Mouse (Mus musculus): ENCODE results near the gene Gldn. TPM values are rescaled to one million over a fixed set of nuclear protein-coding genes. Genes with fewer than 3 reads are reported as not detected.

Gldn gene
- polyA plus RNA-seq, 1 experiment from 2014 or later, result not detected

DNA sequence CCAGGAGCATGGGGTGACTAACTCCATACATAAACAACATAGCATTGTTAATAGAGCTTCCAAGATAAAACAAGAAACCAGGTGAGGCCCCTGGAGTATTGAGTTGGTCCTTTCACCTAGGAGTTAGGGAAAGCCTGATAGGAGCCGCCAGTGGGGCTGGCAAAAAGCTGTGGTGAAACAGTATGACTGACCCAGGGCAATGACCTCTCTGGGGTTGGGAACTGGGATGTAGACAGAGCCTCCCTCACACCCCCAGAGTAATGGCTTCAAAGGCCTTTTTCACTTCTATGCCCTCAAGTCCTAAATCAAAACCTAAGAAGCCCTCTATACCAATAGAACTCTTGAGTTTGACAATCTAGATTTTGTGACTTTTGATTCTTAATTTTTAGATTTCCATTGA is 21.9 kb downstream of the Gldn start:
- ATAC-seq (ENCODE audit: borderline replicate concordance, extremely low read depth, low FRiP score, low TSS enrichment), result no peak
- no peak overlapping the region for H3K4me2 ChIP-seq
- no peaks in the 10 kb centered on the region for H3K4me1 ChIP-seq
- no peaks in the 10 kb centered on the region for H3K36me3 ChIP-seq
- H3K27ac ChIP-seq, result no peak overlapping the region
- WGBS, result 66% methylated on average over 1 of the region's 1 CpGs
- H3K27me3 ChIP-seq, result no peaks in the 10 kb centered on the region
- no peaks in the 10 kb centered on the region for H3K9me3 ChIP-seq
- H3K9ac ChIP-seq, result no peak overlapping the region
- H3K4me3 ChIP-seq, result no peak overlapping the region

DNA sequence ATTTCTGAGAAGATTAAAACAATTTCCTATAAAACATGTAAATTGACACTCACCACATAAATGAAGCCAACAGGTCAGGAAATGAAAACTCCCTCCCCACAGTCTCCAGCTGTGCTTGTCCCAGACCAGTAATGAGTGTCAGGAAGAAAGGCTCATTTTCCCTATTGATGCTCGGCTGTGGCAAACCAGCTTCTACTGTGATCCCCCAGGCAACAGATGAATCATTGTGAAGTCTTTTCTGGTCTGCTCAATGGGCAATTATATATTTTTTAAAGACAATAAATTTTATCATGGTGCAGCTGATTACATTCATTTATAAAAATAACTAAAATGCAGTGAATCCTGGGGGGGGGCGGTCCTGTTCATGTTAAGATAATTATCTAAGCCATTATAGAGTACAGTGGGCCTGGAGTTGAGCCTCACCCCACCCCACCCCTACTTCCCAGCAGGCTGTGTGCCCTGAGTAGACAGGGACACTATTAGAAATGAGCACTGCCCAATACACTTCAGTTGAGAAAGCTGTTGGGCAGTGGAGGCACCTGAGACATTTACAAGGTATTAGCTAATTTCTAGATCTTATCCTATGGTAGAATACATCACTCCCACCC is 22.6 kb downstream of the Gldn start:
- Histone ChIP-seq H3K4me2 (no peak overlapping the region), H3K27me3 (no peaks in the 10 kb centered on the region), H3K4me1 (no peaks in the 10 kb centered on the region), H3K27ac (no peak overlapping the region), H3K9ac (no peak overlapping the region), H3K9me3 (no peaks in the 10 kb centered on the region), H3K36me3 (no peaks in the 10 kb centered on the region), H3K4me3 (no peak overlapping the region)
- 65% methylated on average over 2 of the region's 2 CpGs for WGBS
- no peak for ATAC-seq (ENCODE audit: borderline replicate concordance, extremely low read depth, low FRiP score, low TSS enrichment)

DNA sequence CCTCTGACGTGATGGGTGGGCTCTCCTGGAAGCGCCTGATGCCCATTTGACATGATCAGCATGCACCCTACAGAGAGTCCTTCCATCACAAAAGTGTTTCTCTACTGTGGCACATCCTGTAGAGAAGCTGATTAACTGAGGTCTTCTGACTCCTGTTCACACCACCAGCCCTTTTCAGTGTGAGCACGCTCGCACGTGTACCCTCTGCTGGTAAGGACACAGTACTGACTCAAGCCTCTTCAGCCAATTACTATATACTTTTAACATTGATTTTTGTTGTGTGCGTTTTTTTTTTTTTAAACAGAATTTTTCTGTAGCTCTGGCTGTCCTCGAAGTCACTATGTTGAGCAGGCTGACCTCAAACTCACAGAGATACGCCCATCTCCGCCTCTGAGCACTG is 30.1 kb downstream of the Gldn start:
- 71% methylated on average over 9 of the region's 9 CpGs for WGBS
- Histone ChIP-seq H3K9ac (no peak overlapping the region), H3K9me3 (no peaks in the 10 kb centered on the region), H3K36me3 (no peaks in the 10 kb centered on the region), H3K4me2 (no peak overlapping the region), H3K4me1 (no peaks in the 10 kb centered on the region), H3K27ac (no peak overlapping the region), H3K27me3 (no peaks in the 10 kb centered on the region), H3K4me3 (no peak overlapping the region)
- no peak for ATAC-seq (ENCODE audit: borderline replicate concordance, extremely low read depth, low FRiP score, low TSS enrichment)

DNA sequence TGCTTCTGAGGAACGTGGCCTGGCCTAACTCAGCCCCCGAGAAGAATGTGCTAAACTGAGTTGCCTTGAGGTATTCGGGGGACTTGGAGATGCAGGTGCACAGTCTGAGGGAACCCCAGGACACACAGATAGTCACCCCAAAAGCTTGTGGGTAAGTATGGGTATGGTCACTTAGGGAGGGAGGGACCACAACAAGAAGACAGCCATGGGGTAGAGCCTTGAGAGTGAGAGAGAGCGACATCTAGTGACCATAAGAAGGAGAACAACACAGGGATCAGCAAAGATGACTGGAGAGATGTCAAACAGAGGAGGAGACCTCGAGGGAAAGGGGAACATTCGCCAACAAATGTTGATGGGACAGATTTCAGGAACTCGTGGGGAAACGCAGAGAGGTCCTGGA is 37.2 kb downstream of the Gldn start:
- H3K9ac ChIP-seq, result no peak overlapping the region
- H3K4me2 ChIP-seq, result no peak overlapping the region
- 34% methylated on average over 8 of the region's 8 CpGs for WGBS
- H3K36me3 ChIP-seq, result no peaks in the 10 kb centered on the region
- no peak for ATAC-seq (ENCODE audit: borderline replicate concordance, extremely low read depth, low FRiP score, low TSS enrichment)
- no peaks in the 10 kb centered on the region for H3K9me3 ChIP-seq
- H3K4me1 ChIP-seq, result no peaks in the 10 kb centered on the region
- no peak overlapping the region for H3K27ac ChIP-seq
- H3K4me3 ChIP-seq, result no peak overlapping the region
- H3K27me3 ChIP-seq, result no peaks in the 10 kb centered on the region

DNA sequence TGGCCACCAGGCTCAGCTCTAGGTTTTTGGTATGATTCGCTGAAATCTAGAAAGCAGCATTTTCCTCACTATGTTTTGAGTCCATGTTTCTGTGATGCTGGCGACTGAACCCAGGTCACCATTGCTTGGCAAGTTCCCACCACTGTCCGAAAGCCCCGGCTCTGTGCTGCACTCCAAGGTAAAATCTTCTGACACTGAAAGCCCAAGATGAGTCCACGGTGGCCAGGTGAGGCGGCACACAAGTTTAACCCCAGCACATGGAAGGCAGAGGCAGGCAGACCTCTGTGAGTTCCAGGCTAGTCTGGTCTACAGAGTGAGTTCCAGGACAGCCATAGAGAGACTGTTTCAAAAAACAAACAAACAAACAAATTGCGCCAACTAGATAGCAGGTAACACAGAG is 42.9 kb downstream of the Gldn start:
- WGBS, result 89% methylated on average over 7 of the region's 7 CpGs
- no peak for ATAC-seq (ENCODE audit: borderline replicate concordance, extremely low read depth, low FRiP score, low TSS enrichment)
- H3K4me3 ChIP-seq, result no peak overlapping the region

DNA sequence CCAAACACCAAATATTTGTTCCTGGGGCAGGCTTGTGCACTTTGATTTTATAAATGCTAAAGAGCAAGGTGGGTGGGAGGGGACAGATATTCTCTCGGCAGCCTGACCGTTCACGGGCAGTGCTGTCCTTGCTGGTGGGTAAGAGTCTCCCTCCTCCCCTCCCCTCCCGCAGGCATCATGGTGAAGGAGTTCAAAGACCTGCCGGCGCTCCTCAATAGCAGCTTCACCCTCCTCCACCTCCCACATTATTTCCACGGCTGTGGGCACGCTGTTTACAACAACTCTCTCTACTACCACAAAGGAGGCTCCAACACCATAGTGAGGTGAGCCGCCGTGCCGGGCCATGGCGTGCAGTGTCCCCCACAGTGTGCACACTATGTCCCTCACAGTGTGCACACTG is 49.3 kb downstream of the Gldn start:
- no peak for ATAC-seq (ENCODE audit: borderline replicate concordance, extremely low read depth, low FRiP score, low TSS enrichment)
- no peaks in the 10 kb centered on the region for H3K36me3 ChIP-seq
- WGBS, result 72% methylated on average over 12 of the region's 12 CpGs

More for the DNA sequence above, 42.9 kb downstream of the Gldn start:
- Histone ChIP-seq H3K27ac (no peak overlapping the region), H3K4me2 (no peak overlapping the region), H3K4me1 (no peaks in the 10 kb centered on the region), H3K9ac (no peak overlapping the region), H3K27me3 (no peaks in the 10 kb centered on the region), H3K9me3 (no peaks in the 10 kb centered on the region), H3K36me3 (no peaks in the 10 kb centered on the region)

DNA sequence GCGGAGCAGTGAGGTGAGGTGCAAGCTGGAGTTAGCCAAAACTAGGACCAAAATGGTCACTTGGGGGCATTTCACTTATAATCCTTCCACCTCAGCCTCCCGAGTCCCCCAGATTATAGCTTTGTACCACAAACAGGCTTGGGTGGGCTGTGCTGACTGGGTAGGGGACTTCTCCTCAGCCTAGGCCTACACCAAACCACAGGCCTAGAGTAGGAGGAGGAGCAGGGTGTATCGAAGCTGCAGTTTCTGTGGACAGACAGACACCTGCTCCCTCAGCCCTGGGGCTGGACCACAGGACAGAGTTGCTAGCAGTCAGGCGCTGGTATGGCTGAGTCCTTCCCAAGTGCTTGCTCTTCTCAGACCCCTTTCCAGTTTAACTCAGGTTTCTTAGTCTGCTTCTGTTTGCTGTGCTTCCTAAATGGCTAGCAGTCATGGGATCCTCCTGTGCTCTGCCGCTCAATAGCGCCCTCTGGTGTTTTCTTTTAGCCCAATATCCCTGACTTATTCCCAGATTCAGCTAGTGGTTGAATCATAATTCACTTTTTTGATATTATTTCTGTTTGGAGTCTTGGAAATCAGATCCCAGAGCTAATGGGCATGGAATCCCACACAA is 50.4 kb downstream of the Gldn start:
- Histone ChIP-seq H3K27me3 (no peaks in the 10 kb centered on the region), H3K9ac (no peak overlapping the region), H3K4me3 (no peak overlapping the region), H3K4me1 (no peaks in the 10 kb centered on the region), H3K4me2 (no peak overlapping the region), H3K27ac (no peak overlapping the region), H3K9me3 (no peaks in the 10 kb centered on the region), H3K36me3 (no peaks in the 10 kb centered on the region)
- no peak for ATAC-seq (ENCODE audit: borderline replicate concordance, extremely low read depth, low FRiP score, low TSS enrichment)
- WGBS, result 40% methylated on average over 6 of the region's 6 CpGs

More for the DNA sequence above, 49.3 kb downstream of the Gldn start:
- Histone ChIP-seq H3K9ac (no peak overlapping the region), H3K4me1 (no peaks in the 10 kb centered on the region), H3K9me3 (no peaks in the 10 kb centered on the region), H3K4me3 (no peak overlapping the region), H3K27ac (no peak overlapping the region), H3K27me3 (no peaks in the 10 kb centered on the region), H3K4me2 (no peak overlapping the region)

DNA sequence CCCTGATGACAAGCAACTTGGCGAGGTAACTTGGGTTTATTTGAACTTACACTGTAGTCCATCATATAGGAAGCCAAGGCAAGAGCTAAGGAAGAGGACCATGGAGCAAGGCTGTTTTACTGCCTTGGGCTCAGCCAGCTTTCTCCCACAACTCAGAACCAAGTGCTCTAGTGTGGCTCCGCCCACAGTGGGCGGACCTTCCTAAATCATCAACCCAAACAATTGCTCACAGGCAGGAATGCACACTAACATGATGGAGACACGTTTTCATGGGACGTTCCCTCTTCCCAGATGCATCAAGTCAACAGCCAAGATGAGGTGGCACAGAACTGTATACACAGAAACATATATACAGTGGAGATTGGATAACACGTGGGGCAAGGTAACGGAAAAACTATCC is 55.7 kb downstream of the Gldn start:
- Histone ChIP-seq H3K4me1 (no peaks in the 10 kb centered on the region), H3K4me2 (no peak overlapping the region), H3K9ac (no peak overlapping the region), H3K9me3 (no peaks in the 10 kb centered on the region), H3K27ac (no peak overlapping the region), H3K4me3 (no peak overlapping the region), H3K36me3 (no peaks in the 10 kb centered on the region), H3K27me3 (no peaks in the 10 kb centered on the region)
- no peak for ATAC-seq (ENCODE audit: borderline replicate concordance, extremely low read depth, low FRiP score, low TSS enrichment)
- WGBS, result 61% methylated on average over 7 of the region's 7 CpGs

DNA sequence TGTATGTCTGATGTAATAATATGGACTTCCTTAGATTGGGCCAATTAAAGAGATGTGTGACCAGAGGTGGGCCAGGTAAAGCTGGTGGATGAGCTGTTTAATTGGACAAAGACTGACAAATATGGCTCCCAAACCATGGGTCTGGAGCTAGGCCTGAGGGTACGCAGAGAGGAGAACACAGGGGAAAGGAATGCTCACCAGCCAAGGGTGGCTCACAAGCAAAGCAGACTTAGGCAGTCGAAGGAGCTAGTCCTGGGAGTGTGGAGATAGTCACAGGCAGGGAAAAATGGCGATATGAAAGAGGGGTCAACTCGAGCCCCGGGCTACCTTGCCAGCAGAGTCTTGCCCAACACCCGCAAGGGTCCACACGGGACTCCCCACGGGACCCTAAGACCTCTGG is 70.5 kb downstream of the Gldn start:
- Histone ChIP-seq H3K4me3 (no peak overlapping the region), H3K9me3 (no peaks in the 10 kb centered on the region), H3K27me3 (no peaks in the 10 kb centered on the region), H3K4me1 (no peaks in the 10 kb centered on the region), H3K4me2 (no peak overlapping the region), H3K36me3 (no peaks in the 10 kb centered on the region), H3K9ac (no peak overlapping the region), H3K27ac (no peak overlapping the region)
- ATAC-seq (ENCODE audit: borderline replicate concordance, extremely low read depth, low FRiP score, low TSS enrichment), result no peak
- WGBS, result 86% methylated on average over 8 of the region's 8 CpGs

Other genes starting within 250 kb of the Gldn start
- 0.59 and 0.70 TPM in 2 replicates for gene Tnfaip8l3, start 218.1 kb upstream of the Gldn start, polyA plus RNA-seq (2015; fragmentation: Nextera tagmentation; extraction: Ambion mirVana)
- not detected in 2 replicates for gene Cyp19a1, start 18.4 kb upstream of the Gldn start, polyA plus RNA-seq (2015; fragmentation: Nextera tagmentation; extraction: Ambion mirVana)
- 3.4 and 4.5 TPM in 2 replicates for gene Dmxl2, start 215.1 kb downstream of the Gldn start, polyA plus RNA-seq (2015; fragmentation: Nextera tagmentation; extraction: Ambion mirVana)

Measured in lung, embryonic 15.5 days (tissue).